Comparison of ENCODE assay signal across 8 mouse cellular contexts in genomic region chr13:94177148-94177547, GRCm38 (mm10).
DNase-seq lines count a peak whose midpoint lies in the region; ATAC-seq and TF ChIP-seq lines count a peak whose summit lies in the region.

No protein-coding gene starts in this region.

- peak; percentile 63 for TF ChIP-seq CTCF in lung, embryonic 14.5 days (IDR thresholded peaks at IDR 0.05; ENCODE audit: low read depth)
- TF ChIP-seq CTCF in lung, postnatal 0 days (IDR thresholded peaks at IDR 0.05) = peak; percentile 72

- no peak overlapping the region for H3K9ac ChIP-seq in lung, embryonic 14.5 days
- no peak overlapping the region for H3K9ac ChIP-seq in lung, postnatal 0 days (replicated peaks; ENCODE audit: low read depth)

- peak; percentile 27 for DNase-seq in cerebellum, adult 11 months
- peak; percentile 74 for DNase-seq in lung, embryonic 14.5 days
- DNase-seq in lung, postnatal 25 days (ENCODE audit: low spot score) = no peak
- DNase-seq in embryo, embryonic 9.5 days (ENCODE audit: extremely low spot score) = peak; percentile 40
- peak; percentile 46 for DNase-seq in lung, postnatal 0 days (ENCODE audit: low spot score)
- DNase-seq in frontal cortex, postnatal 36 days (ENCODE audit: low spot score in 2 of 2) = no peak
- DNase-seq in Muller cell, postnatal 12 days (ENCODE audit: inconsistent ontology term) = no peak

- H3K4me1 ChIP-seq in lung, embryonic 14.5 days (ENCODE audit: insufficient read depth) = peaks cover 30% of the 10 kb centered on the region
- H3K4me1 ChIP-seq in lung, postnatal 0 days (ENCODE audit: insufficient read depth, low read depth, low read length) = peaks cover 12% of the 10 kb centered on the region; the same call in 1 of the 2 replicates

- peaks cover 26% of the 10 kb centered on the region for H3K36me3 ChIP-seq in lung, embryonic 14.5 days (ENCODE audit: insufficient read depth)
- H3K36me3 ChIP-seq in lung, postnatal 0 days (ENCODE audit: insufficient read depth, low read length) = no peaks in the 10 kb centered on the region

- H3K9me3 ChIP-seq in lung, embryonic 14.5 days (ENCODE audit: low read depth, low read length) = no peaks in the 10 kb centered on the region
- H3K9me3 ChIP-seq in lung, postnatal 0 days (ENCODE audit: low read length) = no peaks in the 10 kb centered on the region

- no peak overlapping the region for H3K4me2 ChIP-seq in lung, embryonic 14.5 days
- no peak overlapping the region for H3K4me2 ChIP-seq in lung, postnatal 0 days (replicated peaks; ENCODE audit: low read depth, low read length)

- 50% methylated on average over 7 of the region's 7 CpGs for WGBS in lung, embryonic 14.5 days
- 48% methylated on average over 7 of the region's 7 CpGs for WGBS in lung, postnatal 0 days

- H3K27ac ChIP-seq in lung, embryonic 14.5 days (ENCODE audit: low read depth) = no peak overlapping the region
- no peak overlapping the region for H3K27ac ChIP-seq in lung, postnatal 0 days (ENCODE audit: low read length)

- ATAC-seq in cerebellum, adult (ENCODE audit: insufficient number of reproducible peaks, low FRiP score, low TSS enrichment) = no peak
- ATAC-seq in lung, embryonic 14.5 days (ENCODE audit: insufficient read depth) = no peak
- ATAC-seq in lung, postnatal 0 days = no peak

- TF ChIP-seq EP300 in lung, postnatal 0 days (IDR thresholded peaks at IDR 0.05) = no peak

- no peaks in the 10 kb centered on the region for H3K27me3 ChIP-seq in lung, embryonic 14.5 days (ENCODE audit: insufficient read depth, low read length)
- no peaks in the 10 kb centered on the region for H3K27me3 ChIP-seq in lung, postnatal 0 days (replicated peaks; ENCODE audit: insufficient read depth, low read length)

- H3K4me3 ChIP-seq in lung, embryonic 14.5 days (ENCODE audit: low read depth, low read length) = no peak overlapping the region
- H3K4me3 ChIP-seq in lung, postnatal 0 days (ENCODE audit: low read depth, low read length) = no peak overlapping the region

Comparison
In these comparisons a context has a peak if more than half of its experiments do, and no peak if none do; other contexts are left out.
1. DNase-seq: peak in cerebellum, adult 11 months (single experiment), lung, embryonic 14.5 days (single experiment), embryo, embryonic 9.5 days (single experiment) and lung, postnatal 0 days (single experiment); none in lung, postnatal 25 days (single experiment), frontal cortex, postnatal 36 days (0 of 2) and Muller cell, postnatal 12 days (single experiment).